Mouse (Mus musculus): ENCODE measurements around the gene Ubtf. TPM values are rescaled to one million over a fixed set of nuclear protein-coding genes. Genes with fewer than 3 reads are reported as not detected.
"Not testable (repeated sequence)": the region's sequence is repeated elsewhere in the genome, so short reads cannot be mapped to it uniquely, and the experiment has no call there.

Ubtf gene
- polyA plus RNA-seq, 1 experiment, result 8.9 TPM

GRCm38 (mm10) chr11:102285095-102285834 lies 34.3 kb downstream of the Ubtf start:
- no peaks in the 10 kb centered on the region for H3K27me3 ChIP-seq (ENCODE audit: control insufficient read depth, insufficient read depth, low read length)
- TF ChIP-seq CTCF (IDR thresholded peaks at IDR 0.05; ENCODE audit: control insufficient read depth, insufficient read depth, insufficient replicate concordance, low read depth, low read length), result no peak
- H3K4me1 ChIP-seq (ENCODE audit: control insufficient read depth, insufficient read depth, low read length), result no peaks in the 10 kb centered on the region; the same call in 1 of the 2 replicates
- H3K36me3 ChIP-seq (ENCODE audit: control insufficient read depth, insufficient read depth, low read length), result no peaks in the 10 kb centered on the region; the same call in 1 of the 2 replicates
- H3K27ac ChIP-seq (ENCODE audit: control insufficient read depth, insufficient read depth, low read depth, low read length), result peak overlapping the region; percentile 88
- H3K4me3 ChIP-seq (ENCODE audit: control insufficient read depth, low read depth, low read length), result peak overlapping the region; percentile 99

- Histone ChIP-seq H3K27ac (ENCODE audit: control insufficient read depth, insufficient read depth, low read depth, low read length) (peak within 1 kb of the TSS; percentile 88), H3K27me3 (ENCODE audit: control insufficient read depth, insufficient read depth, low read length) (no peaks in the 10 kb centered on the region), H3K4me3 (ENCODE audit: control insufficient read depth, low read depth, low read length) (peak within 1 kb of the TSS; percentile 99), H3K4me1 (ENCODE audit: control insufficient read depth, insufficient read depth, low read length) (no peaks in the 10 kb centered on the region; the same call in 1 of the 2 replicates), H3K36me3 (ENCODE audit: control insufficient read depth, insufficient read depth, low read length) (no peaks in the 10 kb centered on the region)
- TF ChIP-seq CTCF (IDR thresholded peaks at IDR 0.05; ENCODE audit: control insufficient read depth, insufficient read depth, insufficient replicate concordance, low read depth, low read length) (no peak), POLR2A (IDR thresholded peaks at IDR 0.05; ENCODE audit: control insufficient read depth, low read depth, low read length) (peak; percentile 41)
Observed at GRCm38 (mm10) chr11:102284501-102285094, 34.9 kb downstream of the Ubtf start, which contains the start of gene Tmub2. Tmub2 (plus strand) TSS chr11:102284931.

DNA sequence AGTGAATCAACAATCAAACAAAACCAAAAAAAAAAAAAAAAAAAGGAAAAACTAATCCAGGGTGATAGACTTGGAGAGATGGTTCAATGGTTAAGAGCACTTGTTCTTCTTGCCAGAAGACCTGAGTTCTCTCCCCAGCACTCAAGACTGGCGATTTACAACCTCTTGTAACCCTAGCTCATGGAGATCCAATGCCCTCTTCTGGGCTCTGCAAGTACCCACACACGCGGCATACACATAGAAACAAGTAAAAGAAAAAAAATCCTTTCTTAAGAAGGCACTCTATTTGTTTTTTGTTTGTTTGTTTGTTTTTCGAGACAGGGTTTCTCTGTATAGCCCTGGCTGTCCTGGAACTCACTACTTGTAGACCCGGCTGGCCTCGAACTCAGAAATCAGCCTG lies 35.6 kb downstream of the Ubtf start:
- Histone ChIP-seq H3K4me3 (ENCODE audit: control insufficient read depth, low read depth, low read length) (peak overlapping the region; percentile 99), H3K36me3 (ENCODE audit: control insufficient read depth, insufficient read depth, low read length) (no peaks in the 10 kb centered on the region), H3K27me3 (ENCODE audit: control insufficient read depth, insufficient read depth, low read length) (no peaks in the 10 kb centered on the region), H3K27ac (ENCODE audit: control insufficient read depth, insufficient read depth, low read depth, low read length) (no peak overlapping the region), H3K4me1 (ENCODE audit: control insufficient read depth, insufficient read depth, low read length) (no peaks in the 10 kb centered on the region; the same call in 1 of the 2 replicates)
- TF ChIP-seq CTCF (IDR thresholded peaks at IDR 0.05; ENCODE audit: control insufficient read depth, insufficient read depth, insufficient replicate concordance, low read depth, low read length) (no peak), POLR2A (IDR thresholded peaks at IDR 0.05; ENCODE audit: control insufficient read depth, low read depth, low read length) (no peak)

GRCm38 (mm10) chr11:102280267-102280666 lies 39.3 kb downstream of the Ubtf start:
- not testable (repeated sequence) for H3K36me3 ChIP-seq (ENCODE audit: control insufficient read depth, insufficient read depth, low read length); H3K4me1 ChIP-seq (ENCODE audit: control insufficient read depth, insufficient read depth, low read length); H3K27ac ChIP-seq (ENCODE audit: control insufficient read depth, insufficient read depth, low read depth, low read length); H3K27me3 ChIP-seq (ENCODE audit: control insufficient read depth, insufficient read depth, low read length); H3K4me3 ChIP-seq (ENCODE audit: control insufficient read depth, low read depth, low read length)

DNA sequence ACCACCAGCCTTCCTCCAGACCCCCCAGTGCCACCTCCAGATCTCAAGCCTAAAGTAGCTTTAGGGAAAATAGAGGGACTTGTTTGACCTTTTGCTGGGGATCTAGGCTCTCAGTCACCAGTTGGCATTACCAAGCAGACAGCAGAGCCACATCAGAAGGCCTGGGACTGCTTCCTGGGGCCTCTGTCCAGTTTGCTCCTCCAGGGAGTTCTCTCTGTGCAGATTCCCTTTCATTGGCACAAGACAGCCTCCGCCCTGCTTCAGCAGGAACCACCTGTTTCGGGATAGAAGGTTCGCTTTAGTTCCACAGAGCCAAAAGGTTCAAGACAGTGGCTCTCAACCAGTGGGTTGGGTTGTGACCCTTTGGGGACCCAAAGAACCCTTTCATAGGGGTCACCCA lies 39.9 kb downstream of the Ubtf start:
- TF ChIP-seq POLR2A (IDR thresholded peaks at IDR 0.05; ENCODE audit: control insufficient read depth, low read depth, low read length), result no peak
- no peak for TF ChIP-seq CTCF (IDR thresholded peaks at IDR 0.05; ENCODE audit: control insufficient read depth, insufficient read depth, insufficient replicate concordance, low read depth, low read length)
- Histone ChIP-seq H3K27ac (ENCODE audit: control insufficient read depth, insufficient read depth, low read depth, low read length) (no peak overlapping the region), H3K4me1 (ENCODE audit: control insufficient read depth, insufficient read depth, low read length) (peaks cover 6% of the 10 kb centered on the region), H3K4me3 (ENCODE audit: control insufficient read depth, low read depth, low read length) (no peak overlapping the region), H3K27me3 (ENCODE audit: control insufficient read depth, insufficient read depth, low read length) (no peaks in the 10 kb centered on the region), H3K36me3 (ENCODE audit: control insufficient read depth, insufficient read depth, low read length) (no peaks in the 10 kb centered on the region)

GRCm38 (mm10) chr11:102277754-102278153 lies 41.8 kb downstream of the Ubtf start:
- Histone ChIP-seq H3K4me1 (ENCODE audit: control insufficient read depth, insufficient read depth, low read length) (peaks cover 6% of the 10 kb centered on the region), H3K27me3 (ENCODE audit: control insufficient read depth, insufficient read depth, low read length) (no peaks in the 10 kb centered on the region), H3K36me3 (ENCODE audit: control insufficient read depth, insufficient read depth, low read length) (no peaks in the 10 kb centered on the region), H3K27ac (ENCODE audit: control insufficient read depth, insufficient read depth, low read depth, low read length) (no peak overlapping the region), H3K4me3 (ENCODE audit: control insufficient read depth, low read depth, low read length) (no peak overlapping the region)
- TF ChIP-seq CTCF (IDR thresholded peaks at IDR 0.05; ENCODE audit: control insufficient read depth, insufficient read depth, insufficient replicate concordance, low read depth, low read length) (no peak), POLR2A (IDR thresholded peaks at IDR 0.05; ENCODE audit: control insufficient read depth, low read depth, low read length) (no peak)

DNA sequence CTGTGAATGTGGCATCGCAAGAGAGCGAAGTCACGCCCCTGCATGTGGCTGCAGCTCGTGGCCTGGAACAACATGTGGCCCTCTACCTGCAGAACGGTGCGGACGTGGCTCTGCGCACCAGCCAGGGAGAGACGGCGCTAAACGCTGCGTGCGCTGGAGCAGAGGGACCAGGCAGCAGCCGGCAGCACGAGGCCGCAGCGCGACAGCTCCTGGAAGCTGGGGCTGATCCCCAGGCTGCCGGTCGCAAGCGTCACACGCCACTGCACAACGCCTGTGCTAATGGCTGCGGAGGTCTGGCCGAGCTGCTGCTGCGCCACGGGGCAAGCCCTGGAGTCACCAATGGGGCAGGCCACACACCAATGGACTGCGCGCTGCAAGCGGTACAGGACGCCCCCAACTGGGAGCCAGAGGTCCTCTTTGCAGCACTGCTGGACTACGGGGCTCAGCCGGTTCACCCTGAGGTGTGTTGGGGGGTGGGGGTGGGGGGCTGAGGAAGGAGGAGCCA lies 43.1 kb downstream of the Ubtf start:
- peaks cover 6% of the 10 kb centered on the region for H3K4me1 ChIP-seq (ENCODE audit: control insufficient read depth, insufficient read depth, low read length)
- TF ChIP-seq CTCF (IDR thresholded peaks at IDR 0.05; ENCODE audit: control insufficient read depth, insufficient read depth, insufficient replicate concordance, low read depth, low read length) (no peak), POLR2A (IDR thresholded peaks at IDR 0.05; ENCODE audit: control insufficient read depth, low read depth, low read length) (no peak)
- H3K36me3 ChIP-seq (ENCODE audit: control insufficient read depth, insufficient read depth, low read length), result no peaks in the 10 kb centered on the region
- H3K27ac ChIP-seq (ENCODE audit: control insufficient read depth, insufficient read depth, low read depth, low read length), result no peak overlapping the region
- no peaks in the 10 kb centered on the region for H3K27me3 ChIP-seq (ENCODE audit: control insufficient read depth, insufficient read depth, low read length)
- peak overlapping the region; percentile 2; the same call in 1 of the 2 replicates for H3K4me3 ChIP-seq (ENCODE audit: control insufficient read depth, low read depth, low read length)
